Mouse (Mus musculus): ENCODE measurements at regions not wholly inside any gene's neighbourhood (a gene's known extent, or its start where the extent isn't known, plus 50 kb on each side); places are given as distances from the start of the nearest gene placed in this dataset.

- CTCF ChIA-PET, result no interaction called here
- POLR2A ChIA-PET, result no interaction called here
These were observed 68.1 kb upstream of the Adamts18 start for GRCm38 (mm10) chr8:113916649-113917048.

- POLR2A ChIA-PET, result no interaction called here
- CTCF ChIA-PET, result no interaction called here
These were observed 68.7 kb upstream of the Adamts18 start for GRCm38 (mm10) chr8:113917197-113917596.

- ChIA-PET POLR2A (interaction anchor here in 1 of 4 experiments (0.9 kb wide), 1 partner anchor 19 kb away, joined by 6 read pairs; no protein-coding TSS in a partner anchor), CTCF (no interaction called here)
These were observed 71.8 kb upstream of the Adamts18 start for GRCm38 (mm10) chr8:113920306-113920705.

DNA sequence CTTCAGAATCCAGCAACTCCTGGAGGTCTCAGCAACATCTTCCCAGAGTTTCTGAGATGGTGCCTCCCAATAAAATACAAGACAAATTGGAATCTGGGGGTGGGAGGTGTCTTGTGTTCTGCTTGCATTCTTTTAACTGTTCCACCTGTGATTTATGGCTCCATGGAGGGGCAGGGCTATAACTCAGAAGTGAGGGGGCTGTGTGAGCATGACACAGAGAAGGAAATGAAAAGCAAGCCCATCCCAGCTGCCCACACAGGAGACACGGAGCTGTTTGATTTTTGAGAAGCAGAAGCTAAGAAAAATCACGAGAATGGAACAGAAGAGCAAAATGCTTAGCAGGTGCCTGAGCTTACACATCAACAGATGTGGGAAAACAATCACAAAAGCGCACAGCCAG, 74.8 kb upstream of the Adamts18 start:
- POLR2A ChIA-PET, result no interaction called here
- CTCF ChIA-PET, result no interaction called here

DNA sequence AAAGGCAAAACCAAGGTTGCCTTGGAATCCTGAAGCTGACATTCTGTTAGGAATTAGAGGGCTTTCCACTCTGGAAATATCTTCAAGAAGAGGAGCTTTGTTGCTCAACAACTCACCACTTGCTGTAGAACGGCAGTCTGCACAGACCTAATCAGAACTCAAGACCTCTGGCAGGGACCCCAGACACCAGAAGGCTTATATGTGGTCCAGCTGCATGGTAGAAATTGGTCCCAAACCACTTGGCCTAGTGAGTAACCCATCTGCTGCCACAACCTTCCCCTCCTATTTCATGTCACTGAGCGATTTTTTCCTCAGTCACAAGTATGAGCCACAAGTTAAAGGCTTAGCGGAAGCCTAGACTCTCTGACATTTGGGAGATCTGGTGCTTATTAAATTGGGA, 105.2 kb upstream of the Adamts18 start:
- ChIA-PET POLR2A (no interaction called here), CTCF (no interaction called here)

GRCm38 (mm10) chr8:113956439-113957043, 108.0 kb upstream of the Adamts18 start:
- ChIA-PET POLR2A (interaction anchor here in 1 of 4 experiments (0.7 kb wide), 1 partner anchor 34 kb away, joined by 3 read pairs; no protein-coding TSS in a partner anchor), CTCF (interaction anchor here in 1 of 4 experiments (0.6 kb wide), 1 partner anchor 373 kb away, joined by 6 read pairs; no protein-coding TSS in a partner anchor)

GRCm38 (mm10) chr8:113957821-113958220, 109.3 kb upstream of the Adamts18 start:
- ChIA-PET POLR2A (no interaction called here), CTCF (no interaction called here)

DNA sequence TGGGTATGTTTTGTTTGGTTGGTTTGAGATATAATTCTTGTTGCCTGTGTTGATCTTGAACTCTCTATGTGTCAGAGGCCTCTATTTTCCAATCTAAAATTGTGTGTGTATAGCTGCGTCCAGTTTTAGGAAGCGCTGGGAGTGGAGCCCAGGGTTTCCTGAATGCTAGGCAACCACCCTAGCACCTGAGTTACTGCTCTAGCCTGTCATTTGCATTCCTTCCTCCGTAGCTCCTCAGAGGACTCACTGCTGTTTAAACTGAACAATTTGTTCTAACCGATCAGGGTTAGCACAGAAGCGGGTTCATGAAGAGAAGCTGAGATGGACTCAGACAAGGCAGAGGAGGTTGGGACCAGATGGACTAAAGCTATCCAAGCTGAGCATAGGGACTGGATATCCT, 127.3 kb upstream of the Adamts18 start:
- POLR2A ChIA-PET, result no interaction called here
- CTCF ChIA-PET, result interaction anchor here in 3 of 4 experiments (0.6 to 1.1 kb wide), 4 partner anchors 9 to 1441 kb away, joined by 3 to 5 read pairs (median 4); no protein-coding TSS in a partner anchor

- ChIA-PET CTCF (no interaction called here), POLR2A (no interaction called here)
These were observed 128.1 kb upstream of the Adamts18 start for GRCm38 (mm10) chr8:113976626-113977025.

GRCm38 (mm10) chr8:113977072-113977471, 128.5 kb upstream of the Adamts18 start:
- ChIA-PET CTCF (no interaction called here), POLR2A (no interaction called here)

GRCm38 (mm10) chr8:113978946-113979345, 130.4 kb upstream of the Adamts18 start:
- CTCF ChIA-PET, result interaction anchor here in 1 of 4 experiments (0.5 to 1.0 kb wide), 2 partner anchors 134 to 1870 kb away, joined by 3 read pairs; no protein-coding TSS in a partner anchor
- POLR2A ChIA-PET, result no interaction called here

- CTCF ChIA-PET, result interaction anchor here (0.6 to 1.6 kb wide), 12 partner anchors 11 to 315 kb away, joined by 3 to 19 read pairs (median 4); no protein-coding TSS in a partner anchor
- POLR2A ChIA-PET, result interaction anchor here in 2 of 4 experiments (0.5 to 1.1 kb wide), 2 partner anchors 132 to 379 kb away, joined by 3 to 9 read pairs; no protein-coding TSS in a partner anchor
These were observed 131.3 kb upstream of the Adamts18 start for GRCm38 (mm10) chr8:113979837-113980236.

DNA sequence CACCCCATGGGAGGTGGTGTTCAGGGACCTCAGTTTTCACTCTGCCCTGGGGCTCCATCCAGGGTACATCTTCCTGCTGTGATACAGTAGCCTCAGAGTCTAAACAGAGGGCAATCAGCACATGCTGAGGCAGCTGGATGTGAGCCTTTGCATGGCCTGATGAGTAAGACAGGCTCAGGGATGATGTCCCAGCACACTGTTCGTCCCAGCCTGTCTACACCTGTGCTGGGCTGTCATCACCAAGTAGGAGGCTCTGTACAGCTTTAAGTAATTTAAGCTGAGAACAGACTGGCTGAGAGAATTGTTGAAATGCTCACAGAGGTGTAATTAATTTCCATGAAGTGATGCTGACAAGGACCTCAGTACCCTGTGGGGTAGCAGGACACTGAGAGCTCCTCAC, 132.8 kb upstream of the Adamts18 start:
- ChIA-PET POLR2A (no interaction called here), CTCF (interaction anchor here in 3 of 4 experiments (0.6 to 1.5 kb wide), 4 partner anchors 206 to 317 kb away, joined by 3 to 6 read pairs (median 5); no protein-coding TSS in a partner anchor)

GRCm38 (mm10) chr8:113984845-113985244, 136.3 kb upstream of the Adamts18 start:
- ChIA-PET POLR2A (interaction anchor here in 1 of 4 experiments (0.6 to 1.4 kb wide), 2 partner anchors 13 to 727 kb away, joined by 3 read pairs; no protein-coding TSS in a partner anchor), CTCF (interaction anchor here (0.6 to 3.6 kb wide), 15 partner anchors 9 to 1448 kb away, joined by 3 to 27 read pairs (median 4); partner anchors contain the start of gene Adamts18 (in 1 of the 4))

- CTCF ChIA-PET, result interaction anchor here in 3 of 4 experiments (1.0 to 3.6 kb wide), 6 partner anchors 10 to 384 kb away, joined by 3 to 27 read pairs (median 6); no protein-coding TSS in a partner anchor
- POLR2A ChIA-PET, result interaction anchor here in 1 of 4 experiments (1.4 kb wide), 1 partner anchor 12 kb away, joined by 3 read pairs; no protein-coding TSS in a partner anchor
These were observed 136.9 kb upstream of the Adamts18 start for GRCm38 (mm10) chr8:113985471-113985870.

- CTCF ChIA-PET, result interaction anchor here in 3 of 4 experiments (1.6 to 3.6 kb wide), 4 partner anchors 10 to 321 kb away, joined by 4 to 27 read pairs (median 12); no protein-coding TSS in a partner anchor
- POLR2A ChIA-PET, result interaction anchor here in 1 of 4 experiments (1.4 kb wide), 1 partner anchor 12 kb away, joined by 3 read pairs; no protein-coding TSS in a partner anchor
These were observed 137.4 kb upstream of the Adamts18 start for GRCm38 (mm10) chr8:113985948-113986347.

GRCm38 (mm10) chr8:113990718-113991117, 142.2 kb upstream of the Adamts18 start:
- POLR2A ChIA-PET, result interaction anchor here in 1 of 4 experiments (0.6 kb wide), 1 partner anchor 35 kb away, joined by 3 read pairs; no protein-coding TSS in a partner anchor
- CTCF ChIA-PET, result interaction anchor here in 3 of 4 experiments (0.6 to 1.5 kb wide), 5 partner anchors 11 to 326 kb away, joined by 3 to 5 read pairs (median 5); no protein-coding TSS in a partner anchor

DNA sequence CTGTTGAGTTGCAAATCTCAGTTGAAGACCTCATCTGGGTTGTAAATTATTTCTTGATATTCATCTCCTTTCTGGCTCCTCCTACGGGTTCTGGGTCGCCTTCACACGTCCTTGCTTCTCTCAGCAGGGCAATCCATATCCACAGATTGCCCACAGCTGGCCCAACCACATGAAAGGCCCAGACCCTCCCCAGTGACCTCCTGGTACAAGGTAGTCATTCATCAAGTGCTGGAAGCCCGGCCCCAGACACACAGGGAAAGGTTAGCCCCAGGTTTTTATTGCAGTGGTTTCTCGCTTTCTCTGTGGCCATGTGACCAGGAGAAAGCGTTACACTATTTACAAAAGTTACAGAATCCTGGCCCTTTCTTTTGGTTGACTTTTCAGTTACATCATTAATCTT, 134.5 kb upstream of the Nudt7 start:
- POLR2A ChIA-PET, result no interaction called here
- CTCF ChIA-PET, result no interaction called here

- POLR2A ChIA-PET, result no interaction called here
- CTCF ChIA-PET, result no interaction called here
These were observed 131.7 kb upstream of the Nudt7 start for GRCm38 (mm10) chr8:114001674-114002073.

DNA sequence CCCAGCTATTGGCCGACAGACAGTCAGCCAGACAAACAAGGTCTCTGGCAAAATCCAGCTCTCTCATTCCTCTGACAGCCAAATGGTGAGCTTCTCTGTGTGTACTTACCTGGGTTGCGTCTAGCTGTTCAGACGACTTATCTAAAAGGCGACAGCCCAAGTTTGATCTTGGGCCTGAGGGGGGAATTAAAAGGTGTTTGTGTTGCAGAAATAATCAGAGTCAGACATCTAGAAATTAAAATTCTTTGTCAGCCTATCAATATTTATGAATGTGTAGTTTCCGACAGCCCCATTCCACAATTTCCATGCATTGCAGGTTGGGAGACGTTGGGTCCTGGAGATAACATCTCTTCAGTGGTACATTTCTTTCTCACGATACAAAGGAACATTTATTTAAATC, 128.9 kb upstream of the Nudt7 start:
- ChIA-PET POLR2A (no interaction called here), CTCF (interaction anchor here in 2 of 4 experiments (0.5 to 1.0 kb wide), 2 partner anchors 19 to 112 kb away, joined by 3 to 6 read pairs; no protein-coding TSS in a partner anchor)
